Mouse (Mus musculus): ENCODE results near the gene Cypt12.

Gene Cypt12

DNA sequence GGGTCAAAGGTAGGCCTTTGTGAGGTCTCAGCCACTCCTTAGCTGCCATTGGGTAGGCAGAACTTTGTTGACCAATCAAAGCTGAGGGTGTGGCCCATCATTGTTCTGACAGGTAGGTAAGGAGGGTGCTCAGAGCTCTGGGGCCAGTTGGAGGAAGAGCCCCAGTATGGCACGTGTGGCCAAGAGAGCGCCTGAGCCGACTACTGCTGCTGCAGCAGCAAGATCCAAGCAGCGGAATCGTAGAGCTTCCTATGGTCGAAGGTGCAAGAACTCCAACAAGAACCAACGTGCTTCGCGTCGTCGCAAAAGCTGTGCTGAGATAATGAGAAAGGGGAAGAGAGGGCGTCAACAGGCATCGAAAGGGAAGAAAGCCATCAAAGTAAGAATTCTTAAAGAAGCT, at the start of gene Cypt12:
TSS of gene Cypt12 (plus strand) at position 112 of the 400 bp plus-strand sequence.
- DNase-seq (ENCODE audit: low spot score in 2 of 2): no peak

DNA sequence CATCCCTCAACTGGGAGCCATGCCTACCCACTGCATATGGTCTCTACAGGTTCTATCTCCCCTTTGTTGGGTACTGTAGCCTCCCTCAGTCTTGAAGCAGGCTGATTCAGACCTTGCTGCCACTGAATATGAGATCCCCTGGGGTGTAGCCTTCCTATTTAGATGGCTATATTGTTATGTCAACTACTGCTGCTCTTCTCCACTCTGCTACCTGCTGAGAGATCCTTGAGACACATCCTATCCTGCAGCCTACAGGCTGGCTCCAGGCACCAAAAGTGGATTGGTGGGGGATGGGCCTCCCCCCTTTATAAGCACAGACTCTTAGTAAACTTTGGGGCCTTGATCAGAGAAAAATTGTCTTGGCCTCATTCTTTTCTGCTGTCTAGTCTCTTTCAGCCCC, 34.4 kb upstream of the Cypt12 start:
- DNase-seq (ENCODE audit: low spot score in 2 of 2): no peak

DNA sequence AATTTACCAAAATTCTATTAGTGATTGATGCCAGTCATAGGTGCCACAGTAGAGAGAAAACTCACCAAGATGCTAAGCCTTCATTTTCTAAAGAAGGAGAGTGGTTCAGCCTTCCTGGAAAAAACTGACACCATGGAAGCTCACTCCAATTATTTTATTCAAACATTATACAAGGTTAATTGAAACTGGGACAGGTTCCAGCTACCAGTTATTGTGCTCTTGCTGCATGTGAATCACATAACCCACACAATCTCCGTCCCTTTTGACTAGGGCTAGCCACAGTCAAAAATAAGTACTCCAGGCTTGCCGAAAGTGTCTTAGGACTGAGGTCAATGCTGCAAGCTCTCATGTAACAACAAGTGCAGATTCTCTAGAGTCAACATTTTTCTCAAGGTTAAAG, 8.0 kb upstream of the Cypt12 start:
- DNase-seq (ENCODE audit: low spot score in 2 of 2): no peak
